Mouse (Mus musculus): ENCODE data around the gene Teddm1b. TPM values are rescaled to one million over a fixed set of nuclear protein-coding genes. Genes with fewer than 3 reads are reported as not detected.
A peak's percentile ranks its signal among the peaks of the same experiment; 100 is the strongest.

The Teddm1b gene
- polyA plus RNA-seq, 1 experiment from 2014 or later: 0.14 TPM

DNA sequence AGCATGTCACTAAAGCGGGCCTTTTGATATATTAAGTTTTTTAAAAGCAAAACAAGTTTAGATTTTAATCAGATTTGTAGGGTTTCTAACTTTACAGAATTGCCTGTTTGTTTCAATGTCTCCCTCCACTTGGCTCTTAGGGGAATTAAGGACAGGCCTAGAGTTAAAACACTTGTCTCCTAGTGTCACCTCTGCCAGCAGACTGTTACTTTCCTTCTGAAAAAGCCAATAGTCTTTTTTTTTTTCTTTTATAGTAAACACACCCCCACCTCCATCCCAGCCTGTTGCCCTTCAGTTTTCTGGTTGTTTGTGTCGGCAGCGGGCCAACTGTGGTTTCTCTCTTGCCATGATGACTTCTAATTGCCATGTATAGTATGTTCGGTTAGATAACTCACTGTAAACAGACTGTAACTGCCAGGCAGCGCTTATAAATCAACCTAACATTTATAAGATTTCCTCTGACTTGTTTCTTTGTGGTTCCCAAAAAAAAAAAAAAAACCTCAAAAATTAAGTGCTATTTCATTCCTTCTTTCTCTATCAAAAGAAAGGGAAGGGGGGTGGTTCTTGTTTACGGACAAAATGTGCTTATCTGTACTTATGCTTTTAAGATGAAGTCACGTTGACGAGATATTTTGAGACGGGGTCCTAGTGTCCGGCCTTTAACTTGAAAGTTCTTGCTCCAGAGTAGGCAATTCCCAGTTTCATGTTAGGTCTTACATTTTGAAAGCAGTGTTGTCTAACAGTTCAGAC, 35.2 kb downstream of the Teddm1b start:
- Histone ChIP-seq H3K9ac (ENCODE audit: low read length) (no peak overlapping the region), H3K9me3 (replicated peaks; ENCODE audit: control insufficient read depth, low read length) (no peaks in the 10 kb centered on the region; the same call in 1 of the 2 replicates), H3K4me3 (replicated peaks; ENCODE audit: low read length) (no peak overlapping the region), H3K27ac (ENCODE audit: low read length) (no peak overlapping the region), H3K36me3 (ENCODE audit: control insufficient read depth, insufficient read depth, low read length) (peaks cover 41% of the 10 kb centered on the region), H3K27me3 (ENCODE audit: control insufficient read depth, insufficient read depth, low read length) (no peaks in the 10 kb centered on the region), H3K4me2 (ENCODE audit: low read depth, low read length) (no peak overlapping the region), H3K4me1 (ENCODE audit: control insufficient read depth, insufficient read depth, low read length) (no peaks in the 10 kb centered on the region)
- no peak for ATAC-seq (ENCODE audit: insufficient read depth, low FRiP score)
- 68% methylated on average over 10 of the region's 10 CpGs for WGBS

DNA sequence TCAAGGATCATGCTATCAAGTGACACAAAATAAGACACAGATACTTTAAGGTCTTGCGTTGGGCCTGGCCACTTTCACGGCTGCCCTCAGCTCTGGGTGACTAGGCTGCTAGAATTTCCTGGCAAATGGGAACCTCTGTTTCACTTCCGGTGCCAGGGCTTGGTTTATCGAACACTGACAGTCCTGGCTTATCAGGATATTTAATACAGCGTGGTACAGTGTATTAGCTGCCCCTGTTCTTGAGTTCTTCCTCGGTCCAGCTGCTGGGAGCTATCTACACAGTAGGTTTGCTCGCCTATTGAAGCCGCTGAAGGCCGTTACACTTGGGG, 35.8 kb downstream of the Teddm1b start:
- ATAC-seq (ENCODE audit: insufficient read depth, low FRiP score): peak; percentile 9; the same call in 1 of the 2 replicates
- H3K27ac ChIP-seq (ENCODE audit: low read length): no peak overlapping the region
- no peak overlapping the region for H3K9ac ChIP-seq (ENCODE audit: low read length)
- no peak overlapping the region for H3K4me3 ChIP-seq (replicated peaks; ENCODE audit: low read length)
- H3K4me1 ChIP-seq (ENCODE audit: control insufficient read depth, insufficient read depth, low read length): no peaks in the 10 kb centered on the region
- H3K9me3 ChIP-seq (replicated peaks; ENCODE audit: control insufficient read depth, low read length): no peaks in the 10 kb centered on the region; the same call in 1 of the 2 replicates
- no peaks in the 10 kb centered on the region for H3K27me3 ChIP-seq (ENCODE audit: control insufficient read depth, insufficient read depth, low read length)
- peaks cover 36% of the 10 kb centered on the region for H3K36me3 ChIP-seq (ENCODE audit: control insufficient read depth, insufficient read depth, low read length)
- WGBS: 86% methylated on average over 9 of the region's 9 CpGs
- H3K4me2 ChIP-seq (ENCODE audit: low read depth, low read length): no peak overlapping the region

DNA sequence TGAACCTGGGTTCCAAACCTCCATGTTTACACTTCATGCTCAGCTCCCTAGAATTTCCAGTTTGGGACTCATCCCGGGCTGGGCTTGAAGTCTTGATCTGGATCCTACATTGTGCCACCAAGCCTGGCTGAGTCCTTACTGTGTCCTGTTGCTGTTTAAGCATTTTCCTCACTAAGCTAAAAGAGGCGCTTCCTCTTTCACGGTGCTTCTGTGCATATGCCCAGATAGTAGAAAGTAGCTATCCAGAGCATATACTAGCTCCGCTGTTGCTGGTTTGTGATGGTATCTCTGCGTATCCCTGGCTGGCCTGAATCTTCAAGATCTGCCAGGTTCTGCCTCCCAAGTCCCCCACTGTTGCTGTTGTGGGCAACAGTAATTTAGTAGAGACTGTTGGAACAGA, 36.3 kb downstream of the Teddm1b start:
- no peaks in the 10 kb centered on the region; the same call in 1 of the 2 replicates for H3K9me3 ChIP-seq (replicated peaks; ENCODE audit: control insufficient read depth, low read length)
- H3K4me2 ChIP-seq (ENCODE audit: low read depth, low read length): no peak overlapping the region
- no peaks in the 10 kb centered on the region for H3K4me1 ChIP-seq (ENCODE audit: control insufficient read depth, insufficient read depth, low read length)
- peaks cover 31% of the 10 kb centered on the region for H3K36me3 ChIP-seq (ENCODE audit: control insufficient read depth, insufficient read depth, low read length)
- H3K4me3 ChIP-seq (replicated peaks; ENCODE audit: low read length): no peak overlapping the region
- H3K9ac ChIP-seq (ENCODE audit: low read length): no peak overlapping the region
- no peaks in the 10 kb centered on the region for H3K27me3 ChIP-seq (ENCODE audit: control insufficient read depth, insufficient read depth, low read length)
- H3K27ac ChIP-seq (ENCODE audit: low read length): no peak overlapping the region
- WGBS: 84% methylated on average over 5 of the region's 5 CpGs
- no peak for ATAC-seq (ENCODE audit: insufficient read depth, low FRiP score)

DNA sequence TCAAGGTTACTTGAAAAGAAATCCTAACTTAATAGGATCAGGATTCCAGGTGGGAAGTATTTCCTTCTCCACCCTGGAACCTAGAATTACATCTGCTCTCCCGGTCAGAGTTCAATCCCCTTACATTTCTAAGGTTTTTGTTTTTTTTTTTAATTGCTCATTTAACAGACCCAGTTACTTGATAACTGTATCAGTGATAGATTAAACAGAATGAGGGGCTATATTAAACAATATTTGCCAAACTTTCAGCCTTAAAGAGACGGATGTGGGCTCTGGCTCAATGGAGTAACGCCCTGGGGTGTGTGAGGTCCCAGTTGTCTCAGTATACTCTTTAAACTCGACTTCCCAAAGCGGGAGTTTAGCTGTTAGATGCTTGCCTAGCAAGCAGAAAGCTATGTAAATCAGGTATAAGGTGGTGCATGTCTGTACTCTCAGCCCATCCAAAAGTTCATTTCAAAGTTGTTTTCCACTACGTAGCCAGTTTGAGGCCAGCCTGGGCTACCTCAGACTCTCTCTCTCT, 37.2 kb downstream of the Teddm1b start:
- 69% methylated on average over 6 of the region's 6 CpGs for WGBS
- Histone ChIP-seq H3K36me3 (ENCODE audit: control insufficient read depth, insufficient read depth, low read length) (peaks cover 22% of the 10 kb centered on the region), H3K27ac (ENCODE audit: low read length) (no peak overlapping the region), H3K4me3 (replicated peaks; ENCODE audit: low read length) (no peak overlapping the region), H3K9me3 (replicated peaks; ENCODE audit: control insufficient read depth, low read length) (no peaks in the 10 kb centered on the region; the same call in 1 of the 2 replicates), H3K4me2 (ENCODE audit: low read depth, low read length) (no peak overlapping the region), H3K9ac (ENCODE audit: low read length) (no peak overlapping the region), H3K4me1 (ENCODE audit: control insufficient read depth, insufficient read depth, low read length) (no peaks in the 10 kb centered on the region), H3K27me3 (ENCODE audit: control insufficient read depth, insufficient read depth, low read length) (no peaks in the 10 kb centered on the region)
- ATAC-seq (ENCODE audit: insufficient read depth, low FRiP score): no peak

DNA sequence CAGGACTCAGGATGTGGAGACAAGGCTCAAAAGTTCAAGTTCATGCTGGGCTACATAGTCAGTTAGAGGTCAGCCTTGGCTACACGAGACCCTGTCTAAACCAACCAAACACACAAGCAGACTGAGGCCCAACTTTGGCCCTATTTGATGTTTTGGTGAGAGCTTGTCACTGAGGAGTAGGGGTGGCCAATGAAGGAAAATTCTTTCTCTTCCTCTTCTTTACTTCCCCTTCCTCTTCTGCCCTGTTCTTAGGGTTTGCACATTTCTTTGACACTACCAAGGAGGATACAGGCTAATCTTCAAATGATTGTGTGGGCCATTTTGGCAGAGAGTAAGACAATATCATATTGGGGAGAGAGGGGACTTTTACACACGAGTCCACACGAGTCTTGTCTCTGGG, 39.7 kb downstream of the Teddm1b start:
- no peaks in the 10 kb centered on the region; the same call in 1 of the 2 replicates for H3K9me3 ChIP-seq (replicated peaks; ENCODE audit: control insufficient read depth, low read length)
- 74% methylated on average over 3 of the region's 3 CpGs for WGBS
- no peak overlapping the region for H3K4me3 ChIP-seq (replicated peaks; ENCODE audit: low read length)
- peaks cover 7% of the 10 kb centered on the region; the same call in 1 of the 2 replicates for H3K36me3 ChIP-seq (ENCODE audit: control insufficient read depth, insufficient read depth, low read length)
- H3K27ac ChIP-seq (ENCODE audit: low read length): no peak overlapping the region
- ATAC-seq (ENCODE audit: insufficient read depth, low FRiP score): no peak
- no peak overlapping the region for H3K4me2 ChIP-seq (ENCODE audit: low read depth, low read length)
- H3K27me3 ChIP-seq (ENCODE audit: control insufficient read depth, insufficient read depth, low read length): no peaks in the 10 kb centered on the region
- no peaks in the 10 kb centered on the region for H3K4me1 ChIP-seq (ENCODE audit: control insufficient read depth, insufficient read depth, low read length)
- no peak overlapping the region for H3K9ac ChIP-seq (ENCODE audit: low read length)

DNA sequence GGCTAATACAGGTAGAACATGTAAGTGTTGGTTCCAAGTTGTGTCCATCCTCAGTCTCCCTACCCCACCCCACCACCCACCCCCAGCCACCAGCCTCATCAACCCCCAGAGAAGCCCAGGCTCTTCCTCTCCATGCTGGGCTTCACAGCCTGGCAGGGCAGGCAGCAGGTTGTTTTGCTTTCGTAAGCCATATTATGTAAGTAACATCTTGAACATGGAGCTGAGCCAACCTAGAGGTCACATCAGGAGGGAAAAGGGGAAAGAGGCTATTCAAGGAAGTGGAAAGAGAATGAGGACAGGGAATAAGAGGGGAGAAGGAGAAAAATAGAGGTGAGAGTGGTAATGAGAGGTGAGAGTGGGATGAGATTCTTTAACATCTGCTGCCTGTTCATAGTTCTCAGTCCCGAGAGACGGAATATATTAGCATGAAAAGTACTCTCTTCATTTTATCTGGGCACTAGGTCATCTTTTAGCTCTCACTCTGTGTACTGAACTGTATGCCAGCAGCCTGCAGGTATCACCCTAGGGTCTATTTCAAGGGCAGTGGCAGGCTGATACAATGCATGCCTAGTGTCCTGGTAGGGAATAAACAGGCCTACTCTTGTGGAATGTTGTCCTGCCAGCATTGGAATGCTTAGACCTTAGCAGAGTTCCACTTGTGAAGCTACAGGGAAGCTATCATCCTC, 44.5 kb downstream of the Teddm1b start:
- no peak overlapping the region for H3K4me3 ChIP-seq (replicated peaks; ENCODE audit: low read length)
- H3K9ac ChIP-seq (ENCODE audit: low read length): no peak overlapping the region
- 83% methylated on average over 3 of the region's 3 CpGs for WGBS
- H3K27me3 ChIP-seq (ENCODE audit: control insufficient read depth, insufficient read depth, low read length): no peaks in the 10 kb centered on the region
- no peaks in the 10 kb centered on the region for H3K9me3 ChIP-seq (replicated peaks; ENCODE audit: control insufficient read depth, low read length)
- ATAC-seq (ENCODE audit: insufficient read depth, low FRiP score): no peak
- no peaks in the 10 kb centered on the region for H3K4me1 ChIP-seq (ENCODE audit: control insufficient read depth, insufficient read depth, low read length)
- no peaks in the 10 kb centered on the region for H3K36me3 ChIP-seq (ENCODE audit: control insufficient read depth, insufficient read depth, low read length)
- H3K27ac ChIP-seq (ENCODE audit: low read length): no peak overlapping the region
- H3K4me2 ChIP-seq (ENCODE audit: low read depth, low read length): no peak overlapping the region

DNA sequence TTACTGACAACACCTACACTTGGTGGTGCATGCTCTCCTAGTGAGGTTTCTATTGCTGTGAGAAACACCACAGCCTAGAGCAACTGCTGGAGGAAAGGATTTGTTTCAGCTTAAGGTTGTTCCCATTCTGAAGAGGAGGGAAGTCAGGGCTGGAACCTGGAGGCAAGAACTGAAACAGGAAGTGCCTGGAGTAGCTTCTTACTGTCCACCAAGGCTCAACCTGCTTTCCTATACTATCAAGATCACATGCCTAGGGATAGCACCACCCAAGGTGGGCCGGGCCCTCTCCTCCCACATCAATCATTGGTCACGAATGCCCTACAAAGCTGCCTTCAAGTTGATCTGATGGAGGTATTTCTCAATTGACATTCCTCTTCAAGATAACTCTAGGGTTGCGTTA, 47.5 kb downstream of the Teddm1b start:
- no peaks in the 10 kb centered on the region for H3K9me3 ChIP-seq (replicated peaks; ENCODE audit: control insufficient read depth, low read length)
- no peak overlapping the region for H3K27ac ChIP-seq (ENCODE audit: low read length)
- no peak overlapping the region for H3K4me2 ChIP-seq (ENCODE audit: low read depth, low read length)
- H3K27me3 ChIP-seq (ENCODE audit: control insufficient read depth, insufficient read depth, low read length): no peaks in the 10 kb centered on the region
- no peaks in the 10 kb centered on the region for H3K36me3 ChIP-seq (ENCODE audit: control insufficient read depth, insufficient read depth, low read length)
- no peak overlapping the region for H3K9ac ChIP-seq (ENCODE audit: low read length)
- no peaks in the 10 kb centered on the region for H3K4me1 ChIP-seq (ENCODE audit: control insufficient read depth, insufficient read depth, low read length)
- ATAC-seq (ENCODE audit: insufficient read depth, low FRiP score): no peak
- H3K4me3 ChIP-seq (replicated peaks; ENCODE audit: low read length): no peak overlapping the region
- WGBS: 86% methylated on average over 3 of the region's 3 CpGs

DNA sequence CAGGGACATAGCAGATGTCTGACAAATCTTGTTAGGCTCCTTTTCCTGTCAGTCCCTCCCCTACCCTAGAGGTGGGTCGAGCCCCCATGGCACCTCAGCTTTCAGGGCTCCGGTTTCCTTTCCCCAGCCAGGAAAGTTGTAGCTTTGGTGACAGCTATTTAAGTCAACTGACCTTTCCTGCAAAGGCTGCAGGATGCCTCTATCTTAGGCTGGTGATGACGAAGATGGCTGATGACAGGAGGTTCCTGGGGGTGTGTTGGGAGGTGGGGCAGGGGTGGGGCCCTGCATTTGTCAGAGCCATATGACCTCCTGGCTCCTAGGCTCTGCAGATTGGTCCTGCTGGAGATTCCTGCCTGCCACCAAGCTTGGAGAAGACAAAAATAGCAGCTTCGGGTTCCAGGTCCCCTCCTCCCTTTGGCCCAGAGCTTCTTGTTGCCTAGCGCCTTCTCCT, 48.5 kb downstream of the Teddm1b start:
- H3K9ac ChIP-seq (ENCODE audit: low read length): no peak overlapping the region
- H3K4me2 ChIP-seq (ENCODE audit: low read depth, low read length): no peak overlapping the region
- H3K36me3 ChIP-seq (ENCODE audit: control insufficient read depth, insufficient read depth, low read length): no peaks in the 10 kb centered on the region
- H3K9me3 ChIP-seq (replicated peaks; ENCODE audit: control insufficient read depth, low read length): no peaks in the 10 kb centered on the region
- no peak for ATAC-seq (ENCODE audit: insufficient read depth, low FRiP score)
- no peak overlapping the region for H3K27ac ChIP-seq (ENCODE audit: low read length)
- no peak overlapping the region for H3K4me3 ChIP-seq (replicated peaks; ENCODE audit: low read length)
- no peaks in the 10 kb centered on the region for H3K4me1 ChIP-seq (ENCODE audit: control insufficient read depth, insufficient read depth, low read length)
- H3K27me3 ChIP-seq (ENCODE audit: control insufficient read depth, insufficient read depth, low read length): no peaks in the 10 kb centered on the region
- WGBS: 36% methylated on average over 5 of the region's 5 CpGs
